Mouse (Mus musculus) brain, adult 2 months (tissue): ENCODE data around the gene Gmpr2.

Experiments used
- DNase-seq: peaks from one replicate; pipeline ENCODE4 v3.0.0; 2011; ENCODE audit warnings: low read depth, low spot score

Gmpr2 gene

DNA sequence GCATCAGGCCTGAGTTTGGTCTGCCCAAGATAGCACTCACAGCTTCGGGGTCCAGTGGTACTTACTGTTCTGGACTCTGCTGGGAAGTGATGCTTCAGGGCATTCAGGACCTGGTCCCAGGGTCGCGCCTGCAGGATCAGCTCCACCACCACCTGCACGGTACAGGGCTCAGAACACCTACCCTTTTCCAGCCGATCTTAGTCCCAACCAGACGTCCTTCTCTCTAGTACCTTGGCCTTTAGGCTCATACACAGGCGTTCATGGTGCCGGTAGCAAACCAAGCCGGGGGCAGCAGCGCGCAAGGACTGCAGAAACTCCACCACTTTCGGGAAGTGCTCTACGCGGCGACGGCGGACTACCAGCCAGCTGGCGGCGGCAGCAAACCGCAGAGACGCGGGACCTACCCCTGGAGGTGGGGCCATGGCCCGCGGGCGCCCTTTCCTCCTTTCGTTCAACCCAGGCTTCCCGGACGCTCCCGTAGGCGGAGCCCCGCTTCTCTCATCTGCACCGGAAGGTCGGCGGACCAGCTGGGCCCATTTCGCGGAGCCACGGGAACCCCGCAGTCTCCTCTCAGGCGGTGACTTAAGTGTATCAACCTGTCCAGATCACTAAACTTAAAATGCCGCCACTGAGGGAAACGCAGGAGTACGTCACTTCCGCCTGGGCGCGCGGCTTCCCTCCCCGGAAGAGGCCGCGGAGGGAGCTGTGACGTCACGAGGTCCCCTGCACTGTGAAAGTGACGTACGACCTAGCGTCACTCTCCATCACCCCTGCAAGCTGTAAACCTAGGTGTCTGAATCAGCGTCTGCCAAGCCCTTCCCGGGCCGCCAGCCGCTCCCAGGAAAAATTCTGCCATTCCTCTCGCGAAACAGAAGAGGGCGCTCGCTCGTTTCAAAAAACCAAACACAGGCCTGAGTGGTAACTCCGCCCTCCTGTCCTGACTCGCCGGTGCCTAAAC lies 9.7 kb downstream of the Gmpr2 start, which contains the start of gene Tinf2:
Gene Tinf2 (minus strand): TSS at position 661 of the 958 bp plus-strand sequence.
- DNase-seq: peak; percentile 100

GRCm38 (mm10) chr14:55682118-55682493 lies 10.4 kb downstream of the Gmpr2 start:
- no peak for DNase-seq

GRCm38 (mm10) chr14:55689433-55689832 lies 17.7 kb downstream of the Gmpr2 start:
- DNase-seq: no peak

- no peak for DNase-seq
Observed at GRCm38 (mm10) chr14:55697226-55697625, 25.5 kb downstream of the Gmpr2 start.

- no peak for DNase-seq
Observed at GRCm38 (mm10) chr14:55701131-55701530, 29.4 kb downstream of the Gmpr2 start.

DNA sequence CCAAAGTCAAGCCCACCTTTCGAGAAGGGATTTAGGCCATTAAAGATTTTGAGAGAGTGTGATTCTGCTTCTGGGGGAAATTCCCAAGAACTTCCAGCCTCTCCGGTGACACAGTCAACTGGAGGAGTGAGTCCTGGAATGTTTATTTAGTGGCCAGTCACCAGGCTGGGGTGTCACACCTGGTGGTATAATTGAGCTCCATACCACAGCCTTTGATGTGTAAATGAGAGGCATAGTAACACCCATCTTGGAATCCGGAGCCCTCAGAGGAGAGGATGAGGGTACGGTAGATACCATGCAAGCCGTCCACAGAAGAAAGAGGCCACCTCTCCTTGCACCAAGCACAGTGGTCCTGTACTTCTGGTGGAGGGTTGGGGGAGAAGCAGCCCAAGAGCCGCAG lies 31.0 kb downstream of the Gmpr2 start:
- DNase-seq: no peak

GRCm38 (mm10) chr14:55706051-55706600 lies 34.4 kb downstream of the Gmpr2 start:
- DNase-seq: no peak

DNA sequence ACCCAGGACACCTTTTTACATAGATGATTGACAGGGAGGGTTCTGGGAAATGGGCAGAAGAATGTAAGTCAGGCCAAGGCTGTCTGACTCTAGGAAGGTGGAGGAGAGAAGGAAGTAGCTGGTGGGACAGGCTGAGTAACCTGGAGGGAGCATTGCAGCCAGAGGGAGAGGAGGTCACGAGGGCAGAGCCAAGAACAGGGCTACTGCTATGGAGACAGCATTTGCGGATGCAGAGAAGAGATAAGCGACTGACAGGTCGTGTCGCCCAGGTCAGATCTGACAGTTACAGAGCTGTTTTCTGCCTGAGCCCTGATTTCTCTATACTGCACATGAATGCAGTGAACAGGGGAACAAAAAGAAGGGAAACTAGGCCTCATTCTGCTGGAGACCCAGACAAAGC lies 35.7 kb downstream of the Gmpr2 start:
- DNase-seq: no peak

- DNase-seq: no peak
Observed at GRCm38 (mm10) chr14:55709509-55709908, 37.8 kb downstream of the Gmpr2 start.

DNA sequence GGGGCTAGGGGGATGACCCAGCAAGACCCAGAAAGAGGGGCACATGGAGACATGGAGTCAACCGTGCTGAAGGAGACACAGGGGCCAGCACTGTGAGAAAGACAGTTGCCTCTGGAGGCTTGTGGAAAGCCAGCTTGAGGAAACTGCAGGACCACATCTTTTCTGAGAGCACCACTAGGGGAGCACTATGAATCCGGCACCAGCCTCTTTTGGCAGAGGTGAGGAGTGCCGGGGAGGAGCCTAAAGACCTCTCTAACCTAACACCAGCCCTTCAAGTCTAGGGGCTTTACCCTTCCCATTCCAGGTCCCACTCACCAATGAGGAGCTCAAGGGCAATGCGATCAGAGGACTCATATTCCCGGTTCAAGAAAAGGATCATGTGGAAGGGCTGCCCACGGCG lies 40.0 kb downstream of the Gmpr2 start:
- no peak for DNase-seq

DNA sequence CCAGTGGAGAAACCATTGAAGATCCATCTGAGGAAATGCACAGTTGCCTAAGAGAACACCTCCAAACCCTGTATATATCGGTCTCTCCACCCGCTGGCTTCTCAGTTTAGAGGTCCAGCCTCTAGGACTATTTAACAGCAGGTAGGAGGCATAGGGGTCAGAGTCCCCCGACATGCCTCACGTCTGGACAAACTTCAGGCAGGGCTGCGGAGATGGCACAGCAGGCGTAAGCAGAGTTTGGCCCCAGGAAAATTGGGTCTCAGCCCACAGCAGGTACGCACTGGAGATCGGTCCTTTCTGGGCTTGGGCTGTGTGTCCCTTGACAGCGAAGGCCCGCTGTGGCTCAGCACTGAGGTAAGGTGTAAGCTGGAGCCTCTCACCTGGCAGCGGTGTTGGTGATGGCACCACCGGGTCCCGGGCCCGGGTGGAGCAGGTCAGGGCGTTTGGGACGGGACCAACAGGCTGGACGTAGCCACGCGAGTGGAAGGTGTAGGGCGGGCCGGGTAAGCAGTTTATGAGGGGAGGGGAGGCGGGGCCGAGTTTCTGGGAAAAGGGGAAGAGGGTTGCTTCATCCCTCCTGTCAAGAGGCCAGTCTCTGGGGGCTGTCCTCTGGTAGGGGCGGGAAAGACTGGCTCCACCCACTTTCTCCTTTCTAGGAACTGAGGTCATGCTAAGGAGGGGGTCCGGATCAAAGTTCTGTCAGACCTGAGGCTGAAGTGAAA lies 41.4 kb downstream of the Gmpr2 start:
- no peak for DNase-seq

GRCm38 (mm10) chr14:55713729-55714122 lies 42.0 kb downstream of the Gmpr2 start, which contains the start of gene Tgm1:
TSS of gene Tgm1 (minus strand) at chr14:55713926.
- DNase-seq: no peak

DNA sequence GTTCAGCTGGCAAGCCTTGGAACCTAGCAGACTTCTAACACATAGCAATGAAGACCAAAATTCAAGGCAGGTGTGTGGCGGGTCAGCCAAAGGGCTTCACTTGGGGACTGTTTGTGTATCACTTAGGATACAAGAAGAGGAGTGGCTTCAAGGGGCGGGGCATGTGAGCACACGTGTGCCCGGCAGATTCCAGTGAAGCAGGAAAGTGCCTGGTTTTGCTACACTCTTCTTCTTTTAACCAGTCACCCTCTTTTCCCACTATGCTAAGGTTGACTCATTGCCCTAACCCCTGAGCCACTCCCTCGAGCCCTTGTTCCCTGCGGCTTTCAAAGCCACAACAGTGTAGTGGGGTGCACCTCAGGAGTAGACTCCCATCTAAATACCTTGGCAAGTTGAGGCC lies 43.2 kb downstream of the Gmpr2 start:
- DNase-seq: no peak

GRCm38 (mm10) chr14:55716271-55716670 lies 44.5 kb downstream of the Gmpr2 start:
- no peak for DNase-seq

DNA sequence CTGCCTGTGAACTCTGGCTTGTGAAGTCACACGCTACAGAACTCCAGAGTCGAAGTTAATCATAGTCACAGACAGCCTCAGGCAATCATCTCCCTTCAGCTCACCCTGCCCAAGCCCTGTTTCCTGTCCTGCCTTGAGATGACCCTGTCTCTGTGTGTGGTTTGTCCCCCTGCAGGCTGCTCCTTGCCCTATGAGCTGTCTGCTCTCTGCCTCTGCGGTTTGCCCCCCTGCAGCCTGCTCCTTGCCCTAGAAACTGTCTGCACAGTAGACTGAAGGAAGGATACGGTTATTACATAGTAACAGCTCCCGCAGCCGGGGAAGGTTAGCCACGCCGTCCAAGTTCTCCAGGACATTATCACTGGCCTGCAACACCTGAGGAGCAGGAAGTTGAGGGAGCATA lies 45.1 kb downstream of the Gmpr2 start:
- DNase-seq: no peak

GRCm38 (mm10) chr14:55719737-55720136 lies 48.0 kb downstream of the Gmpr2 start:
- peak; percentile 25 for DNase-seq

GRCm38 (mm10) chr14:55720666-55721065 lies 48.9 kb downstream of the Gmpr2 start:
- no peak for DNase-seq

DNA sequence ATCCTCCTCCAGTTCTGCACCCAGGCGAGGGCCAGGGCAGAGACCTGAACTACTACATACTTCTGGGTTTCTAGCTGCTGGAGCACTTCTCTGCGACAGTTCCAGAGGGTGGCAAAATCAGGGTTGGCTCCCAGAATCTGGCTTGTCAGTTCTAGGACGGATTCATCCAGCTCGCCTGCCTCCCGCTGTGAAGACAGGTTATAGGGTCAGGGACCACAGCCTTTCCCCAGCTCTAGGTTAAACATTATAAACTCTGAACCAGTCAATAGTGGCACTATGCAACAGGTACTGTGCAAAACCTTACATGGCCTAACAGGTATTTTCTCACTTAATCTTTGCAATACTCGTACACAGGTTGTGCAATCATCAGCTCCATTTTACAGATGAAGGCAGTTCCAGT lies 49.3 kb downstream of the Gmpr2 start:
- no peak for DNase-seq

DNA sequence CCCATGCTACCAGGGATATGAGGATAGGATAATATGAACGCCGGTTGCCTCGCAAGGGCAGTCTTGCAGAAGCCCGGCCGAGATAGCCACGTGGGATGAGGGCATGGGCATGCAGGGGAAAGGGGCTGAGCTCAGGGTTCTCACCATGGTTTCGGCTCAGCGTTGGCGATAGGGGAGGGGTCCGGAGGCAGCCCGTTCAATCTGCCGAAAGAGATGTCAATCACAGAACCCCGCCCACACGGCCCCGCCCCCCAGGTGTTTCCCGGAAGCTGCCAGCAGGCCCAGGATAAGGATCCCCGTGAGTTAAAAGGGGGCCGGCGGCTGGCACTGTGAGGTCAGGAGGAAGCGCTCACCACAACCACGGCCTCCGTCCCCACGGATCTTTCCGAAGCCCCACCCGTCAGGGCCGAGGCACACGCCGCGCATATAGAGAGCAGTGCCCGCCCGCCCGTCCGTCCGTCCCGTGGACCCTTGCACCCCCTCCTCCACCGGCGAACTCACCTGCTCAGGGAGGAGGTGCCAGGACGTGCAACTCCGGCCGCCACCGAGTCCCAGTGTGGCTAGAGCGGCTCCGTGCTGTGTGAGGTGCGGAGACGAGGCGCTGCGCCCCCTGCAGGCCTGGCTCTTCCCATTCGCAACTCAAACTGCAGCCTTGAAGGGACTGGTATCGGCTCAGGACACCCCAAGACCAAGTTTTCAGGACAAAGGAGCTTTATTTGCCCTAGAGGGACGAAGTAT lies 50.1 kb downstream of the Gmpr2 start, which contains the start of gene Rabggta:
Gene Rabggta (minus strand): TSS at position 564 of the 738 bp plus-strand sequence.
- peak; percentile 98 for DNase-seq

DNA sequence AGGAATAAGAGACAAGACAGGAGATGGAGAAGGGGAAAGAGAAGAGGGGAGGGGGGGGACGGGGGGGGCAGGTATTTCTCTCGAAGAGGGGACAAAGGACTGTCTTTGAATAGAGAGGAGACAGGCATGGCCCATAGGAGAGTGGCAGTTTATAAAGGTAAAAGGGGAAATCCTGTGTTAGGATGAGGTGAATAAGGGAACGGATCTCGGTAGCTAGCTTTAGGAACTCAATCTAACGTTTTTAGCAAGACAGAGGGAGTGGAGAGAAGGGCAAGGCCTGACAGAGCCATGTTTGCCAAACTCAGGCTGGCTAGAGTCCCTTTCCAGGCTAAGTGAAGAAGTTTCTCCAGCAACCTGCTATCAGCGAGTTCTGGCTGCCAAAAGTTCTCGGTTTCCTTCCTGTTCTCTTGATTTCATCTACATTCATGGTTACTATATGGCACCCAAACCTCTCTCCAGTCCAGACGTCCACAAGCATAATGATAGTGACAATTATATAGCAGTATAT lies 50.8 kb downstream of the Gmpr2 start:
- no peak for DNase-seq

GRCm38 (mm10) chr14:55723433-55723832 lies 51.7 kb downstream of the Gmpr2 start:
- DNase-seq: no peak
